Mouse (Mus musculus) MEL (cell line): ENCODE data around the gene Meiob. TPM values are rescaled to one million over a fixed set of nuclear protein-coding genes. Genes with fewer than 3 reads are reported as not detected.

Experiments
- DNase-seq: peaks from one replicate; pipeline ENCODE4 v3.0.0; 2011; ENCODE audit warnings: low read depth, low spot score
- H3K27ac ChIP-seq: 2 replicates; pipeline ENCODE4 v1.5.1; 2012; ENCODE audit warnings: low read depth, mild to moderate bottlenecking, control low read depth, low read length, moderate library complexity; ENCODE audit not compliant: control insufficient read depth
- H3K27me3 ChIP-seq, 2 experiments: fragments of 150-350 bp in 1 of 2; sonication (generic) in 1 of 2; 2 replicates each; pipeline ENCODE4 v1.6.1; 2012; ENCODE audit warnings: low read length in 2 of 2, mild to moderate bottlenecking in 2 of 2, improper control_type of control experiment in 1 of 2, moderate library complexity in 1 of 2; ENCODE audit not compliant: insufficient read depth in 2 of 2, control insufficient read depth in 1 of 2
- H3K36me3 ChIP-seq, 2 experiments: 2 replicates each; pipeline ENCODE4 v1.6.1; 2012 to 2014; ENCODE audit warnings: low read length in 2 of 2, improper control_type of control experiment in 1 of 2, inconsistent platforms in 1 of 2, mild to moderate bottlenecking in 1 of 2; ENCODE audit not compliant: insufficient read depth in 2 of 2, control insufficient read depth in 1 of 2
- H3K4me1 ChIP-seq, 2 experiments: fragments of 150-350 bp in 1 of 2; sonication (generic) in 1 of 2; 2 replicates each; pipeline ENCODE4 v1.6.1; 2012; ENCODE audit warnings: low read length in 2 of 2, improper control_type of control experiment in 1 of 2, mild to moderate bottlenecking in 1 of 2; ENCODE audit not compliant: insufficient read depth in 2 of 2, control insufficient read depth in 1 of 2
- H3K4me3 ChIP-seq, 2 experiments: fragments of 150-350 bp in 1 of 2; sonication (generic) in 1 of 2; 2 replicates each; pipeline ENCODE4 v1.5.1; 2012; ENCODE audit warnings: low read depth in 2 of 2, low read length in 2 of 2, mild to moderate bottlenecking in 2 of 2, moderate library complexity in 2 of 2, control low read depth in 1 of 2, improper control_type of control experiment in 1 of 2; ENCODE audit not compliant: control insufficient read depth in 1 of 2, insufficient read depth in 1 of 2
- H3K79me2 ChIP-seq: 2 replicates; pipeline ENCODE4 v1.6.1; 2012; ENCODE audit warnings: mild to moderate bottlenecking, low read length, moderate library complexity; ENCODE audit not compliant: control insufficient read depth, poor library complexity, insufficient read depth
- H3K9ac ChIP-seq: 2 replicates; pipeline ENCODE4 v1.6.1; 2012; ENCODE audit warnings: low read depth, mild to moderate bottlenecking, control low read depth, low read length, moderate library complexity; ENCODE audit not compliant: control insufficient read depth, poor library complexity, severe bottlenecking
- H3K9me3 ChIP-seq: fragments of 150-350 bp; sonication (generic); replicated peaks from 2 replicates; pipeline ENCODE4 v1.6.1; 2012; ENCODE audit warnings: mild to moderate bottlenecking, low read length, improper control_type of control experiment, moderate library complexity; ENCODE audit not compliant: insufficient read depth
- CHD2 ChIP-seq: IDR thresholded peaks from 2 replicates; pipeline ENCODE4 v1.6.1; 2011; ENCODE audit warnings: low read length, improper control_type of control experiment
- GATA1 ChIP-seq: IDR thresholded peaks from 2 replicates; pipeline ENCODE4 v1.6.1; 2011; ENCODE audit warnings: low read depth, low read length, improper control_type of control experiment
- JUND ChIP-seq: IDR thresholded peaks from 2 replicates; pipeline ENCODE4 v1.6.1; 2011; ENCODE audit warnings: low read depth, mild to moderate bottlenecking, improper control_type of control experiment, low read length
- MAFK ChIP-seq: IDR thresholded peaks from 2 replicates; pipeline ENCODE4 v1.6.1; 2011; ENCODE audit warnings: low read depth, mild to moderate bottlenecking, low read length, improper control_type of control experiment, borderline replicate concordance
- MAZ ChIP-seq: IDR thresholded peaks from 2 replicates; pipeline ENCODE4 v1.6.1; 2012; ENCODE audit warnings: low read depth, mild to moderate bottlenecking, inconsistent platforms, low read length, improper control_type of control experiment
- MEF2A ChIP-seq: IDR thresholded peaks from 2 replicates; pipeline ENCODE4 v1.6.1; 2014; ENCODE audit warnings: low read depth, mild to moderate bottlenecking, inconsistent platforms, low read length, improper control_type of control experiment; ENCODE audit not compliant: poor library complexity, insufficient replicate concordance, severe bottlenecking; ENCODE audit errors: extremely low read depth
- MYB ChIP-seq: IDR thresholded peaks from 2 replicates; pipeline ENCODE4 v1.6.1; 2011; ENCODE audit warnings: mild to moderate bottlenecking, low read depth, low read length, improper control_type of control experiment
- MYC ChIP-seq: IDR thresholded peaks from 2 replicates; pipeline ENCODE4 v1.6.1; 2011; ENCODE audit warnings: low read depth, mild to moderate bottlenecking, low read length, improper control_type of control experiment, moderate library complexity
- RAD21 ChIP-seq: IDR thresholded peaks from 2 replicates; pipeline ENCODE4 v1.6.1; 2011; ENCODE audit warnings: mild to moderate bottlenecking, low read depth, low read length, improper control_type of control experiment
- SMC3 ChIP-seq: IDR thresholded peaks from 2 replicates; pipeline ENCODE4 v1.6.1; 2011; ENCODE audit warnings: low read depth, low read length, improper control_type of control experiment
- TAL1 ChIP-seq: IDR thresholded peaks from 2 replicates; pipeline ENCODE4 v1.6.1; 2012; ENCODE audit warnings: mild to moderate bottlenecking, inconsistent platforms, low read length, moderate library complexity, mixed read lengths
- TCF12 ChIP-seq: IDR thresholded peaks from 2 replicates; pipeline ENCODE4 v1.6.1; 2014; ENCODE audit warnings: low read depth, mild to moderate bottlenecking, inconsistent platforms, low read length, improper control_type of control experiment, moderate library complexity
- USF2 ChIP-seq, 2 experiments: IDR thresholded peaks; 2 replicates each; pipeline ENCODE4 v1.6.1; 2011 to 2012; ENCODE audit warnings: improper control_type of control experiment in 2 of 2, low read length in 2 of 2, borderline replicate concordance in 1 of 2, inconsistent platforms in 1 of 2, low read depth in 1 of 2, mild to moderate bottlenecking in 1 of 2; ENCODE audit not compliant: insufficient read depth in 1 of 2
- ZNF384 ChIP-seq: IDR thresholded peaks from 2 replicates; pipeline ENCODE4 v1.6.1; 2012; ENCODE audit warnings: low read depth, mild to moderate bottlenecking, inconsistent platforms, low read length, improper control_type of control experiment
- polyA plus RNA-seq, 2 experiments: library from polyadenylated mRNA; stranded (reverse) in 1 of 2; unstranded in 1 of 2; fragments of >175 nt in 1 of 2; fragments of >200 nt in 1 of 2; gene quantifications; 2 replicates each; pipeline versions ENCODE4 v1.2.1 to v1.2.4; 2012; ENCODE audit warnings: low replicate concordance in 2 of 2, low read depth in 1 of 2; ENCODE audit not compliant: insufficient read length in 2 of 2, insufficient read depth in 1 of 2, missing spikeins in 1 of 2
- total RNA-seq: library from RNA; depleted of rRNA; stranded (reverse); fragments of 300-350 nt; gene quantifications from 2 replicates; pipeline ENCODE4 v1.2.3, GENCODE M21; 2012

Gene Meiob
- total and polyA plus RNA-seq, 3 experiments, result 0.11 to 0.15 TPM; not detected in 1

DNA sequence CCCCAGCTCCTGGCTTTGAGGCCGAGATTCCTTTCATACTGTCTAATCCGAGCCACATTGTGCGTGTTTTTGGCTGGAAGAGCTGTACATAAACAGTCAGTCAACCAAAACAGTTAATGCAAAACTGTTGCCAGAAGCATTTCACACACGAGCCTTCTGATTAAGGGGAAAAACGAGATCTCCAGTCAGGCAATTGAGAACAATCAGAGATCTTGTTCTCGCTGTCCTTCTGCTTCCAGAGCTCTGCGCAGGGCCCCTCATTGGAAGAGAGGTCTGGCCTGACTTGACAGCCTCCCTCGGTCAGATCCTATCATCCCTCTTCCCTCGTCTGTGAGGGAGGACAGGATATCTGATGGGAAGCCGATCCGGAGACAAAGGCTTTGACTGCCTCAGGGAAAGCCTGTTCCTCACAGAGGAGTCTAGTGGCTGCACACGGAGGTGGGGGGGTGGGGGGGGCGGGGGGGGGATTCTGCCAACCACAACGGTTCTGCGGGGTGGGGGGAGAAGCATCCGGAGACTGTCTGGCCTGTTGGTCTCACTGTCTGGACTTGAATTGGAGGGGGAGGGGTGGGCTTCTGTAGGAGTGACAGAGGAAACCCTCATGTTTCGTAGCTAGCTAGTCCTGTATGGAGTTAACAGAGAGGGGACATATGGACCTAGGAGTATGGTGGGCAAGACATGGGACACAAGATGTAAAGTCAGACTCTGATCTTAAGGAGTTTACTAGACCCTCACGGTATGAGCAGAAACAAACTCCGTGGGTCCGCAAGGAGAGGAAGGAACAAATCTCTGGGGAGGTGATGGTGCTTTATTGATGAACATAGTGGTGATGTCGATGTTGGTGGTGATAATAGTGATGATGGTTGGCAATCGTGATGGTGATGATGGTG lies 38.8 kb upstream of the Meiob start:
- no peak overlapping the region for H3K9ac ChIP-seq
- no peaks in the 10 kb centered on the region for H3K36me3 ChIP-seq
- peaks cover 13 to 15% of the 10 kb centered on the region in 2 experiments for H3K27me3 ChIP-seq
- TF ChIP-seq CHD2 (no peak), SMC3 (no peak), JUND (no peak), MEF2A (no peak), MAZ (no peak), MYC (no peak), TCF12 (no peak), TAL1 (no peak), RAD21 (no peak), ZNF384 (no peak)
- H3K4me1 ChIP-seq, result no peaks in the 10 kb centered on the region
- H3K79me2 ChIP-seq, result no peaks in the 10 kb centered on the region
- no peaks in the 10 kb centered on the region for H3K9me3 ChIP-seq
- no peak for DNase-seq
- H3K27ac ChIP-seq, result no peak overlapping the region
- no peak overlapping the region for H3K4me3 ChIP-seq

- Histone ChIP-seq H3K9me3 (no peaks in the 10 kb centered on the region), H3K79me2 (no peaks in the 10 kb centered on the region), H3K4me3 (no peak overlapping the region), H3K27me3 (peaks cover 13 to 15% of the 10 kb centered on the region in 2 experiments), H3K27ac (no peak overlapping the region), H3K36me3 (no peaks in the 10 kb centered on the region), H3K9ac (no peak overlapping the region), H3K4me1 (no peaks in the 10 kb centered on the region)
- no peak for DNase-seq
- TF ChIP-seq MAFK (no peak), GATA1 (no peak), USF2 (IDR thresholded peaks at IDR 0.05; ENCODE audit: borderline replicate concordance in 1 of 2, insufficient read depth in 1 of 2, low read depth in 1 of 2, low read length in 2 of 2) (no peak), MYB (no peak), MAZ (no peak)
Measured at GRCm38 (mm10) chr17:24766266-24766875, 37.7 kb upstream of the Meiob start.
